Mouse (Mus musculus) CH12.LX (cell line): ENCODE data around the gene Zfp984. TPM values are rescaled to one million over a fixed set of nuclear protein-coding genes. Genes with fewer than 3 reads are reported as not detected.
A peak's percentile ranks its signal among the peaks of the same experiment; 100 is the strongest.
"Not testable (repeated sequence)": the region's sequence is repeated elsewhere in the genome, so short reads cannot be mapped to it uniquely, and the experiment has no call there.

ENCODE experiments used
- DNase-seq: peaks from one replicate; pipeline ENCODE4 v3.0.0-alpha.2; 2013; ENCODE audit errors: extremely low read depth
- H3K27ac ChIP-seq: 2 replicates; pipeline ENCODE4 v1.5.1; 2012; ENCODE audit warnings: low read depth, mild to moderate bottlenecking, control low read depth, moderate library complexity; ENCODE audit not compliant: insufficient read depth
- H3K27me3 ChIP-seq: replicated peaks from 2 replicates; pipeline ENCODE3; 2012; ENCODE audit warnings: inconsistent platforms
- H3K36me3 ChIP-seq, 2 experiments: replicated peaks in 1 of 2; 2 replicates each; pipeline versions ENCODE3 to v1.6.1; 2012; ENCODE audit warnings: inconsistent platforms in 1 of 2, low read length in 1 of 2, mild to moderate bottlenecking in 1 of 2, mixed read lengths in 1 of 2, moderate library complexity in 1 of 2; ENCODE audit not compliant: control insufficient read depth in 1 of 2, insufficient read depth in 1 of 2
- H3K4me1 ChIP-seq, 2 experiments: 2 replicates each; pipeline ENCODE4 v1.6.1; 2012; ENCODE audit warnings: inconsistent platforms in 1 of 2, moderate library complexity in 1 of 2; ENCODE audit not compliant: insufficient read depth in 2 of 2, control insufficient read depth in 1 of 2
- H3K4me2 ChIP-seq: 2 replicates; pipeline ENCODE4 v1.6.1; 2012; ENCODE audit warnings: low read depth, mild to moderate bottlenecking, control low read depth; ENCODE audit not compliant: poor library complexity, insufficient read depth, severe bottlenecking
- H3K4me3 ChIP-seq, 3 experiments: fragments of 150-350 bp in 1 of 3; sonication (generic) in 1 of 3; replicated peaks in 1 of 3; 2 replicates each; pipeline versions ENCODE3 to v1.5.1; 2011 to 2012; ENCODE audit warnings: low read depth in 2 of 3, low read length in 2 of 3, mild to moderate bottlenecking in 2 of 3, moderate library complexity in 2 of 3, control low read depth in 1 of 3, improper control_type of control experiment in 1 of 3, inconsistent platforms in 1 of 3, mixed read lengths in 1 of 3; ENCODE audit not compliant: poor library complexity in 1 of 3
- H3K79me2 ChIP-seq: replicated peaks from 2 replicates; pipeline ENCODE4 v1.6.1; 2012; ENCODE audit warnings: mild to moderate bottlenecking, moderate library complexity; ENCODE audit not compliant: control insufficient read depth, poor library complexity, insufficient read depth, severe bottlenecking; ENCODE audit errors: extremely low read depth
- H3K9ac ChIP-seq: 2 replicates; pipeline ENCODE4 v1.6.1; 2012; ENCODE audit warnings: low read depth, mild to moderate bottlenecking, control low read depth, moderate library complexity; ENCODE audit not compliant: insufficient read depth
- H3K9me3 ChIP-seq: replicated peaks from 2 replicates; pipeline ENCODE3; 2012; ENCODE audit warnings: low read length, inconsistent platforms, mixed read lengths
- BHLHE40 ChIP-seq: IDR thresholded peaks from 2 replicates; pipeline ENCODE4 v1.6.1; 2011; ENCODE audit warnings: mild to moderate bottlenecking, low read depth, low read length, improper control_type of control experiment
- E2F4 ChIP-seq: IDR thresholded peaks from 2 replicates; pipeline ENCODE4 v1.6.1; 2011; ENCODE audit warnings: low read depth, low read length, improper control_type of control experiment; ENCODE audit not compliant: insufficient replicate concordance
- ELF1 ChIP-seq: IDR thresholded peaks from 2 replicates; pipeline ENCODE4 v1.6.1; 2014; ENCODE audit warnings: low read depth, mild to moderate bottlenecking, inconsistent platforms, low read length, improper control_type of control experiment
- GABPA ChIP-seq: IDR thresholded peaks from 2 replicates; pipeline ENCODE4 v1.6.1; 2012; ENCODE audit warnings: low read depth, low read length, improper control_type of control experiment, inconsistent platforms; ENCODE audit not compliant: insufficient replicate concordance
- HCFC1 ChIP-seq: IDR thresholded peaks from 2 replicates; pipeline ENCODE4 v1.6.1; 2012; ENCODE audit warnings: low read depth, mild to moderate bottlenecking, inconsistent platforms, low read length, improper control_type of control experiment
- IRF4 ChIP-seq: IDR thresholded peaks from 2 replicates; pipeline ENCODE4 v1.6.1; 2014; ENCODE audit warnings: low read depth, mild to moderate bottlenecking, inconsistent platforms, low read length, improper control_type of control experiment
- JUN ChIP-seq: IDR thresholded peaks from 2 replicates; pipeline ENCODE4 v1.6.1; 2011; ENCODE audit warnings: low read depth, mild to moderate bottlenecking, low read length, improper control_type of control experiment, moderate library complexity; ENCODE audit not compliant: insufficient read depth
- MAFK ChIP-seq: IDR thresholded peaks from 2 replicates; pipeline ENCODE4 v1.6.1; 2011; ENCODE audit warnings: low read length, improper control_type of control experiment; ENCODE audit not compliant: insufficient replicate concordance
- MAX ChIP-seq: IDR thresholded peaks from 2 replicates; pipeline ENCODE4 v1.6.1; 2011; ENCODE audit warnings: low read length, improper control_type of control experiment
- MAZ ChIP-seq: IDR thresholded peaks from 2 replicates; pipeline ENCODE4 v1.6.1; 2012; ENCODE audit warnings: low read depth, mild to moderate bottlenecking, inconsistent platforms, low read length, improper control_type of control experiment, moderate library complexity
- MEF2A ChIP-seq: IDR thresholded peaks from 2 replicates; pipeline ENCODE4 v1.6.1; 2014; ENCODE audit warnings: low read depth, mild to moderate bottlenecking, inconsistent platforms, low read length, improper control_type of control experiment, borderline replicate concordance
- MYC ChIP-seq: IDR thresholded peaks from 2 replicates; pipeline ENCODE4 v1.6.1; 2011; ENCODE audit warnings: low read depth, mild to moderate bottlenecking, improper control_type of control experiment, low read length
- NELFE ChIP-seq: IDR thresholded peaks from 2 replicates; pipeline ENCODE4 v1.6.1; 2011; ENCODE audit warnings: low read depth, low read length, improper control_type of control experiment
- NRF1 ChIP-seq: IDR thresholded peaks from 2 replicates; pipeline ENCODE4 v1.6.1; 2014; ENCODE audit warnings: low read depth, mild to moderate bottlenecking, inconsistent platforms, low read length, improper control_type of control experiment, moderate library complexity
- RAD21 ChIP-seq: IDR thresholded peaks from 2 replicates; pipeline ENCODE4 v1.6.1; 2011; ENCODE audit warnings: low read depth, mild to moderate bottlenecking, low read length, improper control_type of control experiment, moderate library complexity
- SIN3A ChIP-seq: IDR thresholded peaks from 2 replicates; pipeline ENCODE4 v1.6.1; 2012; ENCODE audit warnings: low read length, improper control_type of control experiment, inconsistent platforms
- TBP ChIP-seq: conservative IDR thresholded peaks from 2 replicates; pipeline ENCODE4 v1.6.1; 2011; ENCODE audit warnings: low read depth, low read length, improper control_type of control experiment
- USF1 ChIP-seq: IDR thresholded peaks from 2 replicates; pipeline ENCODE4 v1.6.1; 2014; ENCODE audit warnings: low read depth, mild to moderate bottlenecking, inconsistent platforms, low read length, improper control_type of control experiment
- ZKSCAN1 ChIP-seq: IDR thresholded peaks from 2 replicates; pipeline ENCODE4 v1.6.1; 2012; ENCODE audit warnings: low read depth, inconsistent platforms, low read length, improper control_type of control experiment, borderline replicate concordance
- dilution Hi-C: fragments of 300-500 bp; cut with MboI; formaldehyde crosslinking; loops from 2 replicates; pipeline ENCODE4 v1.14.3; 2020; ENCODE audit warnings: low sequenced_read_pairs; ENCODE audit not compliant: extremely low pct_unique_long_range_greater_than_20kb, extremely low pct_ligation_motif_present
- in situ Hi-C: fragments of 300-500 bp; cut with MboI; formaldehyde crosslinking; loops from 3 replicates; pipeline ENCODE4 v1.14.3; 2019; ENCODE audit warnings: low sequenced_read_pairs, low pct_ligation_motif_present, low pct_unique_long_range_greater_than_20kb, mixed read lengths
- polyA plus RNA-seq: library from polyadenylated mRNA; unstranded; fragments of >175 nt; gene quantifications from 2 replicates; pipeline ENCODE4 v1.2.1, GENCODE M21; 2012; ENCODE audit warnings: low read depth; ENCODE audit not compliant: insufficient read length
- total RNA-seq, 2 experiments: library from RNA; depleted of rRNA; stranded (reverse); fragments of 300-350 nt in 1 of 2; fragments of >200 nt in 1 of 2; gene quantifications; 2 replicates each; pipeline ENCODE4 v1.2.3; 2012 to 2014

Gene Zfp984
- total RNA-seq (2012; rRNA removed) = 4.5 TPM in 2 replicates
- total RNA-seq (2014; rRNA removed) = 15.9 and 16.0 TPM in 2 replicates
- polyA plus RNA-seq = 6.8 and 8.0 TPM in 2 replicates

DNA sequence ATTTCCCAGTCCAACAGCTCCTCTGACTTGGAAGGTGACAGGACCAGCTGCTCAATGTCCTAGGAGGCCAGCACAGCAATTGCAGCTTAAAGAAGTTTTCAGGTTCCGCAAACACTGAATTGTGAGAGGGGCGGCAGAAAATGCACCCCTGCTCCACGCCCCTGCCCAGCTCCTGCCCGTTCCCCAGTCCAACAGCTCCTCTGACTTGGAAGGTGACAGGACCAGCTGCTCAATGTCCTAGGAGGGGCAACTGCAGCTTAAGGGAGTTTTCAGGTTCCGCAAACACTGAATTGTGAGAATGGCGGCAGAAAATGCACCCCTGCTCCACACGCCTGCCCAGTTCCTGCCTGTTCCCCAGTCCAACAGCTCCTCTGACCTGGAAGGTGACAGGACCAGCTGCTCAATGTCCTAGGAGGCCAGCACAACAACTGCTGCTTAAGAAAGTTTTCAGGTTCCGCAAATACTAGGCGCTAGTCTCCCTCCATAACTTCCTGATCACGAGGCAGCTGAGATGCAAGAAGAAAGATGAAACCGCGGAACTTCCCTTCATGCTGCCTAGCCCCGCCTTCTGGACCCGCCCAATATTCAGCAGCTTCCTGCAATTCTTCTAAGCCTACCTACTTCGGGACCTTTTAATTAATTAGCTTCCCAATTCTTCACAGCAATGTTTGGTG, at the start of gene Zfp984:
Zfp984 (minus strand) TSS at position 497 of the 674 bp plus-strand sequence.
- TF ChIP-seq MAX = 0 out of 2 replicates have a peak, but pooled peaks have one; percentile 11
- TF ChIP-seq SIN3A = peak; percentile 49; the same call in 1 of the 2 replicates
- TF ChIP-seq NELFE = 0 out of 2 replicates have a peak, but pooled peaks have one; percentile 13
- TF ChIP-seq BHLHE40 = peak; percentile 57; the same call in 1 of the 2 replicates
- TF ChIP-seq IRF4 = 0 out of 2 replicates have a peak, but pooled peaks have one; percentile 5
- TF ChIP-seq ELF1 = peak; percentile 72
- TF ChIP-seq TBP = peak; percentile 49
- Histone ChIP-seq H3K4me1 (peaks cover 0 to 11% of the 10 kb centered on the region in 2 experiments; a peak in 2 of 4 replicates), H3K9ac (peak within 1 kb of the TSS; percentile 94), H3K4me3 (peak within 1 kb of the TSS; percentile 57 to 97 (median 67)), H3K4me2 (peak within 1 kb of the TSS; percentile 83), H3K36me3 (peaks cover 6 to 13% of the 10 kb centered on the region in 2 experiments), H3K27ac (peak within 1 kb of the TSS; percentile 96)
- H3K9me3 ChIP-seq, H3K79me2 ChIP-seq, H3K27me3 ChIP-seq, in situ Hi-C loops, dilution Hi-C loops: not testable (repeated sequence)
- DNase-seq = peak; percentile 81

DNA sequence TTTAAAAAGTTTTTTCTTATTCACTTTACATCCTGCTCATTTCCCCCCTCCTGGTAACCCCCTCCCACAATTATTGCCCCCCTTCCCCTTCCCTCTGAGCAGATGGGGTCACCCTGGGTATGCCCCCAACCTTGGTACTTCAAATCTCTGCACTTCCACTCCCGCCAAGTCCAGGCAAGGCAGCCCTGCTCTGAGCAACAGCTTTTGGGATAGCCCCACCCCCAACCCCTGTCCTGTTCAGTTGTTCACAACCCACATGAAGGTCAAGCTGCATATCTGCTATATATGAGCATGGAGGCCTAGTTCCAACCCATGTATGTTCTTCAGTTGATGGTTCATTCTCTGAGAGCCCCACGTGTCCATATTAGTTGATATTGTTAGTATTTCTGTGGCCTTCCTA, 41.2 kb upstream of the Zfp984 start:
- DNase-seq = no peak

More for the DNA sequence above, 41.2 kb upstream of the Zfp984 start:
- Histone ChIP-seq H3K9me3 (no peaks in the 10 kb centered on the region), H3K27ac (no peak overlapping the region), H3K9ac (no peak overlapping the region), H3K4me3 (no peak overlapping the region), H3K27me3 (no peaks in the 10 kb centered on the region), H3K4me1 (peaks cover 6 to 34% of the 10 kb centered on the region in 2 experiments; a peak in 2 of 4 replicates), H3K4me2 (no peak overlapping the region), H3K36me3 (peaks cover 0 to 5% of the 10 kb centered on the region in 2 experiments), H3K79me2 (no peaks in the 10 kb centered on the region; the same call in 1 of the 2 replicates)
- in situ Hi-C loops = no loop called here
- dilution Hi-C loops = no loop called here
- no peak for TF ChIP-seq BHLHE40
- no peak for TF ChIP-seq MAX
- no peak for TF ChIP-seq SIN3A
- no peak for TF ChIP-seq ZKSCAN1
- TF ChIP-seq MEF2A = no peak
- TF ChIP-seq HCFC1 = no peak
- TF ChIP-seq USF1 = no peak
- TF ChIP-seq RAD21 = no peak
- no peak for TF ChIP-seq NRF1
- TF ChIP-seq MAZ = no peak
- no peak for TF ChIP-seq MAFK
- TF ChIP-seq JUN = no peak
- no peak for TF ChIP-seq GABPA
- TF ChIP-seq E2F4 = no peak
- no peak for TF ChIP-seq TBP
- no peak for TF ChIP-seq MYC
